Mouse (Mus musculus): ENCODE data around the gene Fkbp7.

DNA sequence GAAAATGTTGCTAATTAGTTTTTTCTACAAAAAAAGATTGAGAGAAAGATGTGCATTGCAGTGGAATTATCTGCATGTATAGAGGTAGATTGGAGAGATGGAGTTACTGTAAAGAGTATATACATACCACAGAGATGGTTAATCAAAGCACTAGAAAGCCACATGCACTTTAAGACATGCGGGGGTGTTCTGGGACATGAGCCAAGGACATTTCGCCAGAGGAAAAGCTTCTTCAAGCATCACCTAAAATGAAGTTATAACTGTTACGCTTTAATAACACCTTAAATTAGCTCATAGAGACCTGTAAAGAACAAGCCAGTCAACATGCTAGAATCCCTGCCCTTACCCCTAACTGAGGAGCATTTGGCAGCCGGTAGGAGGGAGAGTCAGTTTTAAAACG is 5.7 kb downstream of the Fkbp7 start:
- TF ChIP-seq CTCF (IDR thresholded peaks at IDR 0.05; ENCODE audit: borderline replicate concordance, control insufficient read depth, extremely low read depth, insufficient read depth, low read length, poor library complexity) = no peak
- TF ChIP-seq POLR2A (IDR thresholded peaks at IDR 0.05; ENCODE audit: control insufficient read depth, extremely low read depth, insufficient read depth, low read length, poor library complexity) = no peak

Data from thymus, adult 2 months (tissue).